Mouse (Mus musculus): ENCODE data around the gene Nudt22.

DNA sequence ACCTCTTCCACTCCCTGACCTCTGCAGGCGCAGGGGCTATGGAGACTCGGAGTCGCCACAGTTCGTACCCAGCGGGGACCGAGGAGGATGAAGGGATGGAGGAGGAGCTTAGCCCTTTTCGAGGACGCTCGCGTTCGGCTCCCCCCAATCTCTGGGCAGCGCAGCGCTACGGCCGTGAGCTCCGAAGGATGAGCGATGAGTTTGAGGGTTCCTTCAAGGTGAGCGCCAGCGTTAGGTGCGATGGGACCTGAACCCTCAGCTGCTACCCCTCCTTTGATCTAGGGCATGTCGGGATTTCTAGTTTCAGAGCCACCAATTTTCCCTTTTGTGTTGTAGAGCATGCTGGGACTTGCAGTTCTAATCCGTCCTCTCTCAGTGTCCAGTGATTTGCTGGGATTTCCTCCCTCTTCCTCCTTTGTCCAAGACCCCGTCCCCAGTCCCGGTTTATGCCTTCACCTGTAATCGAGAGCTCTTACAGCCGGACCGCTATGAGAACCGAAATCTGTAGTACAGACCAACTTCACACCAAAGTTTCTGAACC lies 45.2 kb downstream of the Nudt22 start:
- TF ChIP-seq CTCF (IDR thresholded peaks at IDR 0.05) (no peak), EP300 (IDR thresholded peaks at IDR 0.05) (no peak)
